Mouse (Mus musculus) ES-Bruce4 (cell line): ENCODE results near the gene Hmgcl. TPM values are rescaled to one million over a fixed set of nuclear protein-coding genes. Genes with fewer than 3 reads are reported as not detected.

Experiments used
- H3K27ac ChIP-seq: 2 replicates; pipeline ENCODE4 v1.5.1; 2012; ENCODE audit warnings: low read length, inconsistent platforms; ENCODE audit not compliant: insufficient read depth
- H3K27me3 ChIP-seq: 2 replicates; pipeline ENCODE4 v1.6.1; 2012; ENCODE audit warnings: mild to moderate bottlenecking, low read length, inconsistent platforms; ENCODE audit not compliant: control insufficient read depth, poor library complexity, insufficient read depth, severe bottlenecking
- H3K36me3 ChIP-seq: 2 replicates; pipeline ENCODE4 v1.6.1; 2012; ENCODE audit warnings: inconsistent platforms, mild to moderate bottlenecking, low read length, moderate library complexity; ENCODE audit not compliant: control insufficient read depth, poor library complexity, insufficient read depth, severe bottlenecking
- H3K4me1 ChIP-seq: one replicate; pipeline ENCODE4 v1.8.1; 2011; ENCODE audit warnings: low read length; ENCODE audit not compliant: control insufficient read depth, insufficient read depth
- H3K4me3 ChIP-seq: 2 replicates; pipeline ENCODE4 v1.5.1; 2011; ENCODE audit warnings: low read depth, mild to moderate bottlenecking, low read length
- H3K9ac ChIP-seq: 2 replicates; pipeline ENCODE4 v1.6.1; 2012; ENCODE audit warnings: low read depth, mild to moderate bottlenecking, inconsistent platforms; ENCODE audit not compliant: poor library complexity, severe bottlenecking
- H3K9me3 ChIP-seq: replicated peaks from 2 replicates; pipeline ENCODE4 v1.6.1; 2012; ENCODE audit warnings: mild to moderate bottlenecking, low read length, inconsistent platforms; ENCODE audit not compliant: control insufficient read depth, poor library complexity, insufficient read depth, severe bottlenecking
- CTCF ChIP-seq: IDR thresholded peaks from one replicate; pipeline ENCODE4 v1.8.1; 2011; ENCODE audit warnings: low read depth, low read length
- EP300 ChIP-seq: IDR thresholded peaks from 2 replicates; pipeline ENCODE4 v1.6.1; 2011; ENCODE audit warnings: low read depth, low read length; ENCODE audit not compliant: insufficient read depth
- POLR2A ChIP-seq: IDR thresholded peaks from one replicate; pipeline ENCODE4 v1.8.1; 2011; ENCODE audit warnings: low read length; ENCODE audit not compliant: insufficient read depth
- polyA plus RNA-seq: library from polyadenylated mRNA; stranded (reverse); fragments of >200 nt; gene quantifications from 2 replicates; pipeline ENCODE4 v1.2.4, GENCODE M21; 2011; ENCODE audit warnings: low read depth; ENCODE audit not compliant: missing spikeins, insufficient read depth, insufficient read length

The Hmgcl gene
- polyA plus RNA-seq, 1 experiment = 18.3 TPM

- Histone ChIP-seq H3K9ac (no peak overlapping the region), H3K27ac (no peak overlapping the region), H3K36me3 (peaks cover 11% of the 10 kb centered on the region), H3K4me3 (no peak overlapping the region), H3K9me3 (no peaks in the 10 kb centered on the region), H3K27me3 (no peaks in the 10 kb centered on the region), H3K4me1 (peaks cover 3% of the 10 kb centered on the region)
- no peak for TF ChIP-seq POLR2A
- no peak for TF ChIP-seq EP300
- TF ChIP-seq CTCF = no peak
Measured at GRCm38 (mm10) chr4:135981524-135982063, 35.3 kb downstream of the Hmgcl start.

- no peak overlapping the region for H3K9ac ChIP-seq
- no peak overlapping the region for H3K4me3 ChIP-seq
- TF ChIP-seq CTCF (no peak), POLR2A (no peak), EP300 (no peak)
- no peaks in the 10 kb centered on the region for H3K9me3 ChIP-seq
- no peaks in the 10 kb centered on the region for H3K27me3 ChIP-seq
- H3K27ac ChIP-seq = no peak overlapping the region
- H3K36me3 ChIP-seq = peaks cover 5% of the 10 kb centered on the region
- peaks cover 3% of the 10 kb centered on the region for H3K4me1 ChIP-seq
Measured at GRCm38 (mm10) chr4:135984556-135984955, 38.3 kb downstream of the Hmgcl start.

- TF ChIP-seq EP300 (no peak), CTCF (no peak), POLR2A (no peak)
- no peak overlapping the region for H3K9ac ChIP-seq
- H3K27me3 ChIP-seq = no peaks in the 10 kb centered on the region
- no peak overlapping the region for H3K27ac ChIP-seq
- H3K4me1 ChIP-seq = peaks cover 3% of the 10 kb centered on the region
- no peaks in the 10 kb centered on the region for H3K9me3 ChIP-seq
- peaks cover 5% of the 10 kb centered on the region for H3K36me3 ChIP-seq
- H3K4me3 ChIP-seq = no peak overlapping the region
Measured at GRCm38 (mm10) chr4:135985193-135985592, 38.9 kb downstream of the Hmgcl start.

DNA sequence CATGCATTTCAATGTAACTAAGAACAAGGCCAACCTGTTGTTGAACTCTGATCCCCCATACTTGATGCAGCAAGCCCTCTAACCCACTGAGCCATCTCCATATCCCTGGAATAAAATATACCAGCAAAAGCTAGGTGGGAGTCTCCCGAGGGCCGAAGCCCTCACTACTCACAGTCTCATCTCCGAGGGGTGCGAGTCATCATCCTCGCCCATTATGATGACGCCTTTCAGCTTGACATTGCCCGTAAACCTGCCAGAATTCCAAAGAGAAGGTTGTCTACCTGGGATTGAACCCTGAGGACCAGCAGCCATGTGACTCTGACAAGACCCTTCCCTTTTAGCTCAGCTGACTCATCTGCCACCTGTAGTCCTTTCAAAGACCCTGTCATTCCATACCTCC is 39.5 kb downstream of the Hmgcl start:
- Histone ChIP-seq H3K9ac (peak overlapping the region; percentile 90), H3K4me3 (no peak overlapping the region), H3K4me1 (peaks cover 3% of the 10 kb centered on the region)

GRCm38 (mm10) chr4:135986301-135986942 is 40.2 kb downstream of the Hmgcl start:
- peaks cover 5% of the 10 kb centered on the region for H3K36me3 ChIP-seq
- no peaks in the 10 kb centered on the region for H3K9me3 ChIP-seq
- peak overlapping the region; percentile 91 for H3K4me3 ChIP-seq
- H3K4me1 ChIP-seq = peaks cover 3% of the 10 kb centered on the region
- no peak overlapping the region for H3K27ac ChIP-seq
- H3K27me3 ChIP-seq = no peaks in the 10 kb centered on the region
- TF ChIP-seq CTCF (no peak), POLR2A (no peak), EP300 (no peak)
- H3K9ac ChIP-seq = peak overlapping the region; percentile 90

More for the DNA sequence above, 39.5 kb downstream of the Hmgcl start:
- Histone ChIP-seq H3K27ac (no peak overlapping the region), H3K27me3 (no peaks in the 10 kb centered on the region), H3K9me3 (no peaks in the 10 kb centered on the region), H3K36me3 (peaks cover 5% of the 10 kb centered on the region)
- TF ChIP-seq CTCF (no peak), POLR2A (no peak), EP300 (no peak)
